Mouse (Mus musculus) intestine, embryonic 14.5 days (tissue): ENCODE measurements around the gene Sirpa. TPM values are rescaled to one million over a fixed set of nuclear protein-coding genes. Genes with fewer than 3 reads are reported as not detected.
A peak's percentile ranks its signal among the peaks of the same experiment; 100 is the strongest.

Source experiments
- ATAC-seq: fragments of 200-750 bp; cut with Nextera tagmentation; replicated peaks from 2 replicates; pipeline ENCODE4 v1.8.0; 2017; ENCODE audit warnings: low read depth, moderate number of reproducible peaks, moderate TSS enrichment, moderate library complexity; ENCODE audit not compliant: low FRiP score, low TSS enrichment
- DNase-seq: peaks from one replicate; pipeline ENCODE4 v3.0.0-alpha.2; 2018; ENCODE audit warnings: low spot score
- H3K27ac ChIP-seq: fragments of 300-500 bp; sonication (generic); 2 replicates; pipeline ENCODE4 v1.5.1; 2014; ENCODE audit warnings: low read depth, mild to moderate bottlenecking, control low read depth
- H3K27me3 ChIP-seq: fragments of 300-500 bp; sonication (generic); replicated peaks from 2 replicates; pipeline ENCODE4 v1.6.1; 2014; ENCODE audit warnings: low read length, control low read depth; ENCODE audit not compliant: control insufficient read depth, insufficient read depth
- H3K36me3 ChIP-seq: fragments of 300-500 bp; sonication (generic); 2 replicates; pipeline ENCODE4 v1.6.1; 2014; ENCODE audit warnings: low read length, control low read depth; ENCODE audit not compliant: control insufficient read depth, insufficient read depth
- H3K4me1 ChIP-seq: fragments of 300-500 bp; sonication (generic); replicated peaks from 2 replicates; pipeline ENCODE4 v1.6.1; 2014; ENCODE audit warnings: low read length, control low read depth, mixed read lengths; ENCODE audit not compliant: control insufficient read depth, insufficient read depth
- H3K4me2 ChIP-seq: fragments of 300-500 bp; sonication (generic); 2 replicates; pipeline ENCODE4 v1.6.1; 2014; ENCODE audit warnings: low read length
- H3K4me3 ChIP-seq: fragments of 300-500 bp; sonication (generic); 2 replicates; pipeline ENCODE4 v1.5.1; 2014; ENCODE audit warnings: low read depth, low read length, control low read depth, mixed read lengths
- H3K9ac ChIP-seq: fragments of 300-500 bp; sonication (generic); 2 replicates; pipeline ENCODE4 v1.6.1; 2014; ENCODE audit warnings: mild to moderate bottlenecking, low read length
- H3K9me3 ChIP-seq: fragments of 300-500 bp; sonication (generic); 2 replicates; pipeline ENCODE4 v1.6.1; 2016; ENCODE audit warnings: low read length, control low read depth; ENCODE audit not compliant: control insufficient read depth
- WGBS: fragments of 180-500 bp; shearing (Covaris S2); extraction: QIAGEN DNeasy Blood & Tissue Kit; methylation state at CpG from one replicate; pipeline ENCODE4 v1.1.7; 2014; 5-methylcytosine and 5-hydroxymethylcytosine counted together
- polyA plus RNA-seq: library from polyadenylated mRNA; unstranded; fragments of >200 nt; fragmentation: Nextera tagmentation; extraction: Ambion mirVana; gene quantifications from 2 replicates; pipeline ENCODE4 v1.2.1, GENCODE M21; 2014

The Sirpa gene
- polyA plus RNA-seq, 1 experiment from 2014 or later: 29.9 TPM

- peaks cover 12% of the 10 kb centered on the region for H3K4me1 ChIP-seq
- peak overlapping the region; percentile 92; the same call in 1 of the 2 replicates for H3K27ac ChIP-seq
- peak overlapping the region; percentile 62 for H3K4me2 ChIP-seq
- 100% methylated on average over 4 of the region's 4 CpGs for WGBS
- no peaks in the 10 kb centered on the region for H3K9me3 ChIP-seq
- H3K36me3 ChIP-seq: no peaks in the 10 kb centered on the region
- peak overlapping the region; percentile 78 for H3K9ac ChIP-seq
- no peak for ATAC-seq
- H3K27me3 ChIP-seq: no peaks in the 10 kb centered on the region
- H3K4me3 ChIP-seq: peak overlapping the region; percentile 74; the same call in 1 of the 2 replicates
- DNase-seq: no peak
These were observed 738 bp upstream of the Sirpa start for GRCm38 (mm10) chr2:129591897-129592296.

GRCm38 (mm10) chr2:129593141-129593875 lies 673 bp downstream of the Sirpa start:
- H3K27me3 ChIP-seq: no peaks in the 10 kb centered on the region
- H3K4me1 ChIP-seq: peaks cover 12% of the 10 kb centered on the region
- peak overlapping the region; percentile 92 for H3K27ac ChIP-seq
- no peaks in the 10 kb centered on the region for H3K9me3 ChIP-seq
- H3K4me3 ChIP-seq: peak overlapping the region; percentile 74
- peak overlapping the region; percentile 62 for H3K4me2 ChIP-seq
- DNase-seq (peak; percentile 92), ATAC-seq (peak; percentile 86)
- peak overlapping the region; percentile 78 for H3K9ac ChIP-seq
- H3K36me3 ChIP-seq: no peaks in the 10 kb centered on the region
- WGBS: under 1% methylated on average over 36 of the region's 77 CpGs

- ATAC-seq: no peak; the same call in 1 of the 2 replicates
- H3K27ac ChIP-seq: peak overlapping the region; percentile 92
These were observed 1.3 kb downstream of the Sirpa start for GRCm38 (mm10) chr2:129593876-129594421.

GRCm38 (mm10) chr2:129594569-129594968 lies 1.9 kb downstream of the Sirpa start:
- Histone ChIP-seq H3K36me3 (no peaks in the 10 kb centered on the region), H3K4me2 (peak overlapping the region; percentile 62), H3K27me3 (no peaks in the 10 kb centered on the region), H3K27ac (no peak overlapping the region), H3K4me3 (peak overlapping the region; percentile 74), H3K9me3 (no peaks in the 10 kb centered on the region), H3K4me1 (peaks cover 12% of the 10 kb centered on the region), H3K9ac (no peak overlapping the region)
- ATAC-seq (no peak), DNase-seq (no peak)
- 74% methylated on average over 4 of the region's 4 CpGs for WGBS

More at GRCm38 (mm10) chr2:129593876-129594421, 1.3 kb downstream of the Sirpa start:
- peak; percentile 80 for DNase-seq
- H3K9me3 ChIP-seq: no peaks in the 10 kb centered on the region
- H3K9ac ChIP-seq: peak overlapping the region; percentile 78
- peak overlapping the region; percentile 62 for H3K4me2 ChIP-seq
- H3K4me3 ChIP-seq: peak overlapping the region; percentile 74
- WGBS: 8% methylated on average over 13 of the region's 13 CpGs
- H3K36me3 ChIP-seq: no peaks in the 10 kb centered on the region
- H3K4me1 ChIP-seq: peaks cover 12% of the 10 kb centered on the region
- no peaks in the 10 kb centered on the region for H3K27me3 ChIP-seq

GRCm38 (mm10) chr2:129595206-129595605 lies 2.6 kb downstream of the Sirpa start:
- H3K4me2 ChIP-seq: no peak overlapping the region
- H3K27me3 ChIP-seq: no peaks in the 10 kb centered on the region
- no peak overlapping the region for H3K4me3 ChIP-seq
- no peak overlapping the region for H3K9ac ChIP-seq
- no peaks in the 10 kb centered on the region for H3K9me3 ChIP-seq
- H3K4me1 ChIP-seq: peaks cover 12% of the 10 kb centered on the region
- no peak for DNase-seq
- H3K27ac ChIP-seq: no peak overlapping the region
- whole genome bisulfite sequencing: 69% methylated on average over 4 of the region's 4 CpGs
- no peak for ATAC-seq
- H3K36me3 ChIP-seq: no peaks in the 10 kb centered on the region

GRCm38 (mm10) chr2:129595661-129596209 lies 3.1 kb downstream of the Sirpa start:
- no peak for ATAC-seq
- H3K36me3 ChIP-seq: no peaks in the 10 kb centered on the region
- no peak overlapping the region for H3K9ac ChIP-seq
- no peak overlapping the region for H3K4me2 ChIP-seq
- H3K27me3 ChIP-seq: no peaks in the 10 kb centered on the region
- 59% methylated on average over 7 of the region's 7 CpGs for WGBS
- DNase-seq: no peak
- no peak overlapping the region for H3K4me3 ChIP-seq
- H3K4me1 ChIP-seq: peaks cover 12% of the 10 kb centered on the region
- H3K9me3 ChIP-seq: no peaks in the 10 kb centered on the region
- no peak overlapping the region for H3K27ac ChIP-seq

GRCm38 (mm10) chr2:129596555-129597172 lies 4.0 kb downstream of the Sirpa start:
- no peaks in the 10 kb centered on the region for H3K27me3 ChIP-seq
- no peak overlapping the region for H3K27ac ChIP-seq
- WGBS: 88% methylated on average over 15 of the region's 15 CpGs
- DNase-seq (no peak), ATAC-seq (no peak)
- H3K9me3 ChIP-seq: no peaks in the 10 kb centered on the region
- H3K9ac ChIP-seq: no peak overlapping the region
- peaks cover 12% of the 10 kb centered on the region for H3K4me1 ChIP-seq
- no peak overlapping the region for H3K4me2 ChIP-seq
- H3K36me3 ChIP-seq: no peaks in the 10 kb centered on the region
- H3K4me3 ChIP-seq: no peak overlapping the region

- 57% methylated on average over 1 of the region's 1 CpGs for WGBS
These were observed 4.9 kb downstream of the Sirpa start for GRCm38 (mm10) chr2:129597581-129597980.

More at GRCm38 (mm10) chr2:129597581-129597980, 4.9 kb downstream of the Sirpa start:
- H3K27ac ChIP-seq: no peak overlapping the region
- DNase-seq: no peak
- no peak overlapping the region for H3K4me3 ChIP-seq
- no peak overlapping the region for H3K9ac ChIP-seq
- H3K4me1 ChIP-seq: peaks cover 6% of the 10 kb centered on the region; the same call in 1 of the 2 replicates
- H3K27me3 ChIP-seq: no peaks in the 10 kb centered on the region
- no peaks in the 10 kb centered on the region for H3K36me3 ChIP-seq
- H3K9me3 ChIP-seq: no peaks in the 10 kb centered on the region
- no peak overlapping the region for H3K4me2 ChIP-seq
- no peak for ATAC-seq
